Mouse (Mus musculus) gonadal fat pad, adult 2 months (tissue): ENCODE measurements around the gene Metap1d. TPM values are rescaled to one million over a fixed set of nuclear protein-coding genes. Genes with fewer than 3 reads are reported as not detected.

Source experiments
- DNase-seq: peaks from one replicate; pipeline ENCODE4 v3.0.0-alpha.2; 2012; ENCODE audit warnings: low read depth
- polyA plus RNA-seq: library from polyadenylated mRNA; depleted of rRNA; stranded (reverse); fragments of >200 nt; gene quantifications from 2 replicates; pipeline ENCODE4 v1.2.3, GENCODE M21; 2012; rRNA removed

The Metap1d gene
- 20.8 and 26.6 TPM in 2 replicates for polyA plus RNA-seq

GRCm38 (mm10) chr2:71453161-71453916, at the start of gene Metap1d:
Metap1d (plus strand) TSS chr2:71453276.
- peak; percentile 44 for DNase-seq

- DNase-seq, result no peak
These were observed 47.5 kb upstream of the Metap1d start for GRCm38 (mm10) chr2:71405613-71406012.

GRCm38 (mm10) chr2:71418760-71419280, 34.3 kb upstream of the Metap1d start:
- DNase-seq, result no peak

- DNase-seq, result no peak
These were observed 33.7 kb upstream of the Metap1d start for GRCm38 (mm10) chr2:71419408-71419807.

GRCm38 (mm10) chr2:71420895-71421425, 32.1 kb upstream of the Metap1d start:
- no peak for DNase-seq

- no peak for DNase-seq
These were observed 28.5 kb upstream of the Metap1d start for GRCm38 (mm10) chr2:71424545-71424944.

GRCm38 (mm10) chr2:71435440-71435839, 17.6 kb upstream of the Metap1d start:
- no peak for DNase-seq

- DNase-seq, result no peak
These were observed 9.7 kb upstream of the Metap1d start for GRCm38 (mm10) chr2:71443376-71443775.

- DNase-seq, result no peak
These were observed 7.4 kb upstream of the Metap1d start for GRCm38 (mm10) chr2:71445536-71446196.

GRCm38 (mm10) chr2:71449604-71450003, 3.5 kb upstream of the Metap1d start:
- DNase-seq, result no peak

GRCm38 (mm10) chr2:71451761-71452160, 1.3 kb upstream of the Metap1d start:
- no peak for DNase-seq

- DNase-seq, result no peak
These were observed 813 bp downstream of the Metap1d start for GRCm38 (mm10) chr2:71453917-71454260.

GRCm38 (mm10) chr2:71458624-71459023, 5.5 kb downstream of the Metap1d start:
- DNase-seq, result no peak

GRCm38 (mm10) chr2:71459659-71460058, 6.6 kb downstream of the Metap1d start:
- DNase-seq, result no peak

GRCm38 (mm10) chr2:71461139-71461538, 8.1 kb downstream of the Metap1d start:
- no peak for DNase-seq

- DNase-seq, result no peak
These were observed 8.5 kb downstream of the Metap1d start for GRCm38 (mm10) chr2:71461589-71461988.

- DNase-seq, result no peak
These were observed 9.0 kb downstream of the Metap1d start for GRCm38 (mm10) chr2:71462066-71462465.

- no peak for DNase-seq
These were observed 9.5 kb downstream of the Metap1d start for GRCm38 (mm10) chr2:71462553-71462952.

- DNase-seq, result no peak
These were observed 13.0 kb downstream of the Metap1d start for GRCm38 (mm10) chr2:71466103-71466502.

GRCm38 (mm10) chr2:71466861-71467450, 13.9 kb downstream of the Metap1d start:
- DNase-seq, result no peak

GRCm38 (mm10) chr2:71471094-71471493, 18.0 kb downstream of the Metap1d start:
- no peak for DNase-seq

- DNase-seq, result no peak
These were observed 20.8 kb downstream of the Metap1d start for GRCm38 (mm10) chr2:71473830-71474229.
